Mouse (Mus musculus) bone marrow macrophage, adult 2 months (primary cell): ENCODE measurements around the gene Plk5.

Experiments used
- CTCF ChIP-seq: IDR thresholded peaks from 2 replicates; pipeline ENCODE4 v1.5.1; 2012; ENCODE audit warnings: low read depth, mild to moderate bottlenecking, low read length, moderate library complexity
- POLR2A ChIP-seq: IDR thresholded peaks from 2 replicates; pipeline ENCODE4 v1.6.1; 2012; ENCODE audit warnings: mild to moderate bottlenecking, low read depth, low read length, borderline replicate concordance

- TF ChIP-seq POLR2A, result no peak
- no peak for TF ChIP-seq CTCF
These were observed 38.9 kb downstream of the Plk5 start for GRCm38 (mm10) chr10:80395025-80395627.
